8 mouse cellular contexts compared by ENCODE assay signal in genomic region chr13:102334131-102334534, GRCm38 (mm10).
DNase-seq lines count a peak whose midpoint lies in the region; ATAC-seq and TF ChIP-seq lines count a peak whose summit lies in the region.

No protein-coding gene starts in this region.

- peak; percentile 56; the same call in 1 of the 2 replicates for ATAC-seq in kidney, embryonic 15.5 days (replicated peaks; ENCODE audit: low FRiP score)
- peak; percentile 59; the same call in 1 of the 2 replicates for ATAC-seq in hindbrain, postnatal 0 days
- ATAC-seq in limb, embryonic 15.5 days (ENCODE audit: insufficient number of reproducible peaks, low FRiP score, low TSS enrichment, low read depth) = no peak

- no peak for TF ChIP-seq CTCF in hindbrain, postnatal 0 days (IDR thresholded peaks at IDR 0.05; ENCODE audit: low read depth)

- no peak overlapping the region for H3K9ac ChIP-seq in kidney, embryonic 15.5 days
- no peak overlapping the region for H3K9ac ChIP-seq in hindbrain, postnatal 0 days (replicated peaks; ENCODE audit: low read length)
- no peak overlapping the region for H3K9ac ChIP-seq in limb, embryonic 15.5 days

- no peaks in the 10 kb centered on the region for H3K27me3 ChIP-seq in kidney, embryonic 15.5 days
- no peaks in the 10 kb centered on the region for H3K27me3 ChIP-seq in hindbrain, postnatal 0 days (ENCODE audit: insufficient read depth, low read length)
- H3K27me3 ChIP-seq in limb, embryonic 15.5 days = no peaks in the 10 kb centered on the region

- no peaks in the 10 kb centered on the region for H3K36me3 ChIP-seq in kidney, embryonic 15.5 days
- no peaks in the 10 kb centered on the region for H3K36me3 ChIP-seq in hindbrain, postnatal 0 days (ENCODE audit: insufficient read depth, low read length)
- no peaks in the 10 kb centered on the region for H3K36me3 ChIP-seq in limb, embryonic 15.5 days

- DNase-seq in kidney, adult 8-10 months = no peak
- peak; percentile 45 for DNase-seq in brain, adult 2 months (ENCODE audit: low read depth, low spot score)
- peak; percentile 15 to 40 for DNase-seq in frontal cortex, adult 2 months (ENCODE audit: extremely low spot score in 1 of 2, low spot score in 1 of 2)
- peak; percentile 77 for DNase-seq in hindbrain, postnatal 0 days (ENCODE audit: low spot score)
- DNase-seq in T-cell, adult 2 months (ENCODE audit: low spot score) = no peak
- DNase-seq in spleen, adult 18-20 months = no peak

- peaks cover 9% of the 10 kb centered on the region; the same call in 1 of the 2 replicates for H3K4me1 ChIP-seq in kidney, embryonic 15.5 days
- H3K4me1 ChIP-seq in hindbrain, postnatal 0 days (ENCODE audit: insufficient read depth, low read length) = 0 out of 2 replicates have a peak, but pooled peaks cover 5% of the 10 kb centered on the region
- peaks cover 9% of the 10 kb centered on the region for H3K4me1 ChIP-seq in limb, embryonic 15.5 days

- no peaks in the 10 kb centered on the region for H3K9me3 ChIP-seq in kidney, embryonic 15.5 days (replicated peaks)
- H3K9me3 ChIP-seq in hindbrain, postnatal 0 days (ENCODE audit: low read length) = no peaks in the 10 kb centered on the region
- no peaks in the 10 kb centered on the region for H3K9me3 ChIP-seq in limb, embryonic 15.5 days

- WGBS in kidney, embryonic 15.5 days = 33% methylated on average over 13 of the region's 13 CpGs
- WGBS in hindbrain, postnatal 0 days = 23% methylated on average over 13 of the region's 13 CpGs
- whole genome bisulfite sequencing in limb, embryonic 15.5 days = 15% methylated on average over 13 of the region's 13 CpGs

- no peak overlapping the region for H3K27ac ChIP-seq in kidney, embryonic 15.5 days
- H3K27ac ChIP-seq in hindbrain, postnatal 0 days = no peak overlapping the region
- H3K27ac ChIP-seq in limb, embryonic 15.5 days = no peak overlapping the region

- no peak overlapping the region for H3K4me3 ChIP-seq in kidney, embryonic 15.5 days (replicated peaks)
- H3K4me3 ChIP-seq in hindbrain, postnatal 0 days (ENCODE audit: low read length) = peak overlapping the region; percentile 17; the same call in 1 of the 2 replicates
- H3K4me3 ChIP-seq in limb, embryonic 15.5 days = 0 out of 2 replicates have a peak overlapping the region, but pooled peaks have one; percentile 0

- H3K4me2 ChIP-seq in kidney, embryonic 15.5 days = peak overlapping the region; percentile 30; the same call in 1 of the 2 replicates
- peak overlapping the region; percentile 50 for H3K4me2 ChIP-seq in hindbrain, postnatal 0 days (ENCODE audit: low read depth, low read length)
- H3K4me2 ChIP-seq in limb, embryonic 15.5 days = peak overlapping the region; percentile 10; the same call in 1 of the 2 replicates

Comparison
In these comparisons a context has a peak if more than half of its experiments do, and no peak if none do; other contexts are left out.
1. DNase-seq: peak in brain, adult 2 months (single experiment), frontal cortex, adult 2 months (2 of 2) and hindbrain, postnatal 0 days (single experiment); none in kidney, adult 8-10 months (0 of 2), T-cell, adult 2 months (single experiment) and spleen, adult 18-20 months (0 of 2).
2. Peak in every context shown above with its lines, with median percentiles within 50 percentile points of each other: H3K4me2 ChIP-seq.